Mouse (Mus musculus): ENCODE results near the gene Ndufb3.

GRCm38 (mm10) chr1:58614424-58614823, 28.2 kb downstream of the Ndufb3 start:
- no peak for TF ChIP-seq CTCF (IDR thresholded peaks at IDR 0.05; ENCODE audit: borderline replicate concordance, insufficient read depth, low read length)
- no peak for TF ChIP-seq POLR2A (IDR thresholded peaks at IDR 0.05; ENCODE audit: low read depth, low read length)
